Mouse (Mus musculus) heart, adult 11 months (tissue): ENCODE measurements around the gene Sult1b1.
"Not testable (repeated sequence)": the region's sequence is repeated elsewhere in the genome, so short reads cannot be mapped to it uniquely, and the experiment has no call there.

ENCODE experiments used
- DNase-seq: peaks from one replicate; pipeline ENCODE4 v3.0.0; 2022

The Sult1b1 gene

GRCm38 (mm10) chr5:87538111-87538510, at the start of gene Sult1b1:
TSS of gene Sult1b1 (minus strand) at chr5:87538195.
- no peak for DNase-seq

- no peak for DNase-seq
Observed at GRCm38 (mm10) chr5:87580389-87580788, 42.4 kb upstream of the Sult1b1 start.

- no peak for DNase-seq
Observed at GRCm38 (mm10) chr5:87574174-87574573, 36.2 kb upstream of the Sult1b1 start.

GRCm38 (mm10) chr5:87573490-87573889, 35.5 kb upstream of the Sult1b1 start:
- DNase-seq: peak; percentile 57

GRCm38 (mm10) chr5:87572781-87573180, 34.8 kb upstream of the Sult1b1 start:
- peak; percentile 50 for DNase-seq

- no peak for DNase-seq
Observed at GRCm38 (mm10) chr5:87568845-87569244, 30.9 kb upstream of the Sult1b1 start, which contains the start of gene Sult1d1. TSS of gene Sult1d1 (minus strand) at chr5:87569027.

- DNase-seq: no peak
Observed at GRCm38 (mm10) chr5:87567306-87567705, 29.3 kb upstream of the Sult1b1 start.

GRCm38 (mm10) chr5:87562966-87563365, 25.0 kb upstream of the Sult1b1 start:
- DNase-seq: peak; percentile 58

GRCm38 (mm10) chr5:87562526-87562925, 24.5 kb upstream of the Sult1b1 start:
- DNase-seq: no peak

GRCm38 (mm10) chr5:87560145-87560544, 22.1 kb upstream of the Sult1b1 start:
- DNase-seq: peak; percentile 37

- DNase-seq: no peak
Observed at GRCm38 (mm10) chr5:87550935-87551334, 12.9 kb upstream of the Sult1b1 start.

GRCm38 (mm10) chr5:87535994-87536644, 1.9 kb downstream of the Sult1b1 start:
- no peak for DNase-seq

- DNase-seq: no peak
Observed at GRCm38 (mm10) chr5:87532288-87532687, 5.7 kb downstream of the Sult1b1 start.

GRCm38 (mm10) chr5:87523561-87523960, 14.4 kb downstream of the Sult1b1 start:
- DNase-seq: peak; percentile 60

GRCm38 (mm10) chr5:87505776-87506458, 32.1 kb downstream of the Sult1b1 start:
- no peak for DNase-seq

GRCm38 (mm10) chr5:87502687-87503086, 35.3 kb downstream of the Sult1b1 start:
- no peak for DNase-seq

- DNase-seq: no peak
Observed at GRCm38 (mm10) chr5:87499341-87499740, 38.7 kb downstream of the Sult1b1 start.

GRCm38 (mm10) chr5:87498936-87499335, 39.1 kb downstream of the Sult1b1 start:
- DNase-seq: no peak

GRCm38 (mm10) chr5:87490771-87491170, 47.2 kb downstream of the Sult1b1 start, which contains the start of gene Ugt2a1:
TSS of gene Ugt2a1 (minus strand) at chr5:87490871.
- DNase-seq: no peak

- not testable (repeated sequence) for DNase-seq
Observed at GRCm38 (mm10) chr5:87486706-87487105, 51.3 kb downstream of the Sult1b1 start, which contains the start of gene Gm43638. TSS of gene Gm43638 (minus strand) at chr5:87486806.

- DNase-seq: no peak
Observed at GRCm38 (mm10) chr5:87482160-87482559, 55.8 kb downstream of the Sult1b1 start, which contains the start of gene Ugt2a2. TSS of gene Ugt2a2 (minus strand) at chr5:87482260.
